Mouse (Mus musculus) megakaryocyte, embryonic 14.5 days (primary cell): ENCODE data around the gene AL732309.1. TPM values are rescaled to one million over a fixed set of nuclear protein-coding genes. Genes with fewer than 3 reads are reported as not detected.

ENCODE experiments used
- H3K27me3 ChIP-seq: replicated peaks from 2 replicates; pipeline ENCODE3; 2012; ENCODE audit warnings: inconsistent platforms
- H3K36me3 ChIP-seq: replicated peaks from 2 replicates; pipeline ENCODE3; 2012; ENCODE audit warnings: low read length, inconsistent platforms, mixed read lengths
- H3K4me1 ChIP-seq: 2 replicates; pipeline ENCODE4 v1.6.1; 2012; ENCODE audit warnings: inconsistent platforms
- H3K4me3 ChIP-seq: replicated peaks from 2 replicates; pipeline ENCODE3; 2012; ENCODE audit warnings: moderate library complexity, mild to moderate bottlenecking, inconsistent platforms
- H3K9me3 ChIP-seq: 2 replicates; pipeline ENCODE4 v1.6.1; 2012; ENCODE audit warnings: inconsistent platforms
- FLI1 ChIP-seq: IDR thresholded peaks from 2 replicates; pipeline ENCODE4 v1.6.1; 2012; ENCODE audit warnings: low read length, inconsistent platforms, mixed read lengths
- GATA1 ChIP-seq: IDR thresholded peaks from 3 replicates; pipeline ENCODE4 v1.6.1; 2012; ENCODE audit warnings: mixed read lengths, low read length, inconsistent platforms, borderline replicate concordance
- polyA plus RNA-seq: library from polyadenylated mRNA; stranded (reverse); fragments of >175 nt; gene quantifications from 2 replicates; pipeline ENCODE4 v1.2.3, GENCODE M21; 2012; ENCODE audit warnings: low replicate concordance; ENCODE audit not compliant: insufficient read depth

AL732309.1 gene
- polyA plus RNA-seq, 1 experiment, result 1.1 TPM

GRCm38 (mm10) chr2:25200631-25201030 is 46.0 kb downstream of the AL732309.1 start:
- no peaks in the 10 kb centered on the region for H3K27me3 ChIP-seq
- H3K4me1 ChIP-seq, result peaks cover 87% of the 10 kb centered on the region
- peaks cover 79% of the 10 kb centered on the region for H3K36me3 ChIP-seq
- no peak overlapping the region for H3K4me3 ChIP-seq
- no peaks in the 10 kb centered on the region for H3K9me3 ChIP-seq
- no peak for TF ChIP-seq GATA1
- TF ChIP-seq FLI1, result no peak

GRCm38 (mm10) chr2:25197946-25198345 is 48.7 kb downstream of the AL732309.1 start:
- TF ChIP-seq FLI1 (no peak), GATA1 (no peak)
- peaks cover 79% of the 10 kb centered on the region for H3K36me3 ChIP-seq
- H3K4me1 ChIP-seq, result peaks cover 88% of the 10 kb centered on the region

GRCm38 (mm10) chr2:25197191-25197590 is 49.5 kb downstream of the AL732309.1 start:
- no peaks in the 10 kb centered on the region for H3K9me3 ChIP-seq
- peaks cover 77% of the 10 kb centered on the region for H3K36me3 ChIP-seq
- no peaks in the 10 kb centered on the region for H3K27me3 ChIP-seq
- H3K4me3 ChIP-seq, result peak overlapping the region; percentile 95
- TF ChIP-seq GATA1 (no peak), FLI1 (no peak)
- peaks cover 87% of the 10 kb centered on the region for H3K4me1 ChIP-seq

More at GRCm38 (mm10) chr2:25197946-25198345, 48.7 kb downstream of the AL732309.1 start:
- Histone ChIP-seq H3K4me3 (peak overlapping the region; percentile 40), H3K27me3 (no peaks in the 10 kb centered on the region), H3K9me3 (no peaks in the 10 kb centered on the region)

GRCm38 (mm10) chr2:25196172-25196954 is 50.3 kb downstream of the AL732309.1 start, which contains the start of gene Tor4a:
Gene Tor4a, minus strand, starts transcription at chr2:25196886.
- peak within 1 kb of the TSS; percentile 95 for H3K4me3 ChIP-seq
- H3K36me3 ChIP-seq, result peaks cover 75% of the 10 kb centered on the region
- H3K9me3 ChIP-seq, result no peaks in the 10 kb centered on the region
- TF ChIP-seq FLI1 (no peak), GATA1 (no peak)
- H3K4me1 ChIP-seq, result peaks cover 89% of the 10 kb centered on the region
- H3K27me3 ChIP-seq, result no peaks in the 10 kb centered on the region

- Histone ChIP-seq H3K4me1 (peaks cover 86% of the 10 kb centered on the region), H3K36me3 (peaks cover 75% of the 10 kb centered on the region), H3K9me3 (no peaks in the 10 kb centered on the region), H3K4me3 (peak overlapping the region; percentile 95), H3K27me3 (no peaks in the 10 kb centered on the region)
- no peak for TF ChIP-seq GATA1
Measured at GRCm38 (mm10) chr2:25195211-25196156, 51.2 kb downstream of the AL732309.1 start.

Other genes starting within 250 kb of the AL732309.1 start
- 24.0 and 32.1 TPM in 2 replicates for gene Nsmf, start 192.5 kb downstream of the AL732309.1 start, polyA plus RNA-seq
- gene Entpd8, start 166.6 kb downstream of the AL732309.1 start, polyA plus RNA-seq, result not detected in 2 replicates
- not detected in 2 replicates for gene Noxa1, start 151.7 kb downstream of the AL732309.1 start, polyA plus RNA-seq
- gene Nrarp, start 66.1 kb downstream of the AL732309.1 start, polyA plus RNA-seq, result 7.9 and 8.1 TPM in 2 replicates
- 10.3 and 14.6 TPM in 2 replicates for gene Tor4a, start 50.0 kb downstream of the AL732309.1 start, polyA plus RNA-seq
- 22.9 and 24.0 TPM in 2 replicates for gene Nelfb, start 35.4 kb downstream of the AL732309.1 start, polyA plus RNA-seq
- 0.08 and 1.5 TPM in 2 replicates for gene Stpg3, start 32.2 kb downstream of the AL732309.1 start, polyA plus RNA-seq
- not detected in 2 replicates for gene Fam166a, start 28.1 kb downstream of the AL732309.1 start, polyA plus RNA-seq
- 264 and 365 TPM in 2 replicates for gene Tubb4b, start 22.2 kb downstream of the AL732309.1 start, polyA plus RNA-seq
- not detected in 2 replicates for gene Slc34a3, start 12.5 kb downstream of the AL732309.1 start, polyA plus RNA-seq
- gene Rnf224, start 10.1 kb downstream of the AL732309.1 start, polyA plus RNA-seq, result not detected in 2 replicates
- 3.8 and 7.6 TPM in 2 replicates for gene Rnf208, start 4.6 kb downstream of the AL732309.1 start, polyA plus RNA-seq
- gene Cysrt1, start 4.4 kb downstream of the AL732309.1 start, polyA plus RNA-seq, result not detected in 2 replicates
- 16.3 and 20.0 TPM in 2 replicates for gene Tmem203, start 8.6 kb upstream of the AL732309.1 start, polyA plus RNA-seq
- 11.9 and 12.9 TPM in 2 replicates for gene Tprn, start 15.8 kb upstream of the AL732309.1 start, polyA plus RNA-seq
- gene Ssna1, start 25.6 kb upstream of the AL732309.1 start, polyA plus RNA-seq, result 34.6 and 160 TPM in 2 replicates
- 3.1 and 14.8 TPM in 2 replicates for gene Anapc2, start 25.6 kb upstream of the AL732309.1 start, polyA plus RNA-seq
- not detected in 2 replicates for gene Tmem210, start 41.3 kb upstream of the AL732309.1 start, polyA plus RNA-seq
- not detected in 2 replicates for gene Lrrc26, start 43.1 kb upstream of the AL732309.1 start, polyA plus RNA-seq
- not detected in 2 replicates for gene Grin1, start 72.3 kb upstream of the AL732309.1 start, polyA plus RNA-seq
- gene Man1b1, start 85.5 kb upstream of the AL732309.1 start, polyA plus RNA-seq, result 4.4 and 13.9 TPM in 2 replicates
- 4.3 and 4.4 TPM in 2 replicates for gene Dpp7, start 109.5 kb upstream of the AL732309.1 start, polyA plus RNA-seq
- 12.1 and 13.3 TPM in 2 replicates for gene Uap1l1, start 118.8 kb upstream of the AL732309.1 start, polyA plus RNA-seq
- 26.7 and 29.9 TPM in 2 replicates for gene Sapcd2, start 125.5 kb upstream of the AL732309.1 start, polyA plus RNA-seq
- gene Entpd2, start 149.0 kb upstream of the AL732309.1 start, polyA plus RNA-seq, result 1.3 TPM in 1 of 2 replicates, not detected in the other
- 3.7 and 3.9 TPM in 2 replicates for gene Npdc1, start 152.5 kb upstream of the AL732309.1 start, polyA plus RNA-seq
- gene Fut7, start 176.4 kb upstream of the AL732309.1 start, polyA plus RNA-seq, result 4.3 TPM in 1 of 2 replicates, not detected in the other
- gene Abca2, start 181.8 kb upstream of the AL732309.1 start, polyA plus RNA-seq, result 13.1 and 24.3 TPM in 2 replicates
- not detected in 2 replicates for gene Clic3, start 210.0 kb upstream of the AL732309.1 start, polyA plus RNA-seq
- gene Paxx, start 214.2 kb upstream of the AL732309.1 start, polyA plus RNA-seq, result 51.1 and 52.3 TPM in 2 replicates
- not detected in 2 replicates for gene Ptgds, start 223.2 kb upstream of the AL732309.1 start, polyA plus RNA-seq
- not detected in 2 replicates for gene Lcn12, start 247.0 kb upstream of the AL732309.1 start, polyA plus RNA-seq